Comparison of ENCODE assay signal across 27 mouse cellular contexts in genomic region chr11:29237364-29237763, GRCm38 (mm10).
"Had no signal": no experiment of that assay in that cellular context is flagged by ENCODE, and none has a peak within 500 bp of the region (broad histone marks: within the 10 kb centered on the region; RNA-seq: fewer than 3 reads in every experiment).

No protein-coding gene starts in this region.

- ATAC-seq: hindbrain, embryonic 16.5 days; inflammation-experienced regulatory T-cells, adult 6 months; intestine, embryonic 15.5 days; intestine, postnatal 0 days had no signal

- H3K27ac ChIP-seq: gastrocnemius, adult 2 months; heart, adult 2 months; heart, embryonic 13.5 days; heart, embryonic 15.5 days; hindbrain, embryonic 10.5 days; hindbrain, embryonic 12.5 days; hindbrain, embryonic 14.5 days; intestine, embryonic 15.5 days; layer of hippocampus, adult 2 months; limb, embryonic 13.5 days; limb, embryonic 15.5 days had no signal

- H3K4me3 ChIP-seq: gastrocnemius, adult 2 months; heart, adult 2 months; heart, embryonic 13.5 days; heart, embryonic 15.5 days; hindbrain, embryonic 10.5 days; hindbrain, embryonic 12.5 days; intestine, embryonic 15.5 days; layer of hippocampus, adult 2 months; limb, embryonic 13.5 days; limb, embryonic 15.5 days had no signal

- H3K9ac ChIP-seq: heart, embryonic 13.5 days; heart, embryonic 15.5 days; hindbrain, embryonic 12.5 days; hindbrain, embryonic 14.5 days; intestine, embryonic 15.5 days; limb, embryonic 13.5 days; limb, embryonic 15.5 days had no signal

- H3K4me1 ChIP-seq: hindbrain, embryonic 10.5 days; hindbrain, embryonic 12.5 days; intestine, embryonic 15.5 days; limb, embryonic 13.5 days; limb, embryonic 15.5 days had no signal

- H3K27me3 ChIP-seq: heart, embryonic 13.5 days; heart, embryonic 15.5 days; hindbrain, embryonic 12.5 days; intestine, embryonic 15.5 days; limb, embryonic 13.5 days; limb, embryonic 15.5 days had no signal

- H3K4me2 ChIP-seq: heart, embryonic 11.5 days; heart, embryonic 13.5 days; heart, embryonic 15.5 days; hindbrain, embryonic 12.5 days; hindbrain, embryonic 14.5 days; intestine, embryonic 15.5 days; limb, embryonic 13.5 days; limb, embryonic 15.5 days; liver, embryonic 11.5 days had no signal

- DNase-seq: gastrocnemius, adult 2 months; gastrocnemius, postnatal 10 days; gastrocnemius, postnatal 25 days; heart, adult 2 months; heart, postnatal 14 days; heart, postnatal 4 days; kidney, adult 18-20 months; kidney, adult 8-10 months; kidney, postnatal 10 days; kidney, postnatal 25 days; kidney, postnatal 4 days; layer of hippocampus, postnatal 36 days; left cerebral cortex, postnatal 4 days had no signal

- H3K9me3 ChIP-seq: heart, embryonic 13.5 days; heart, embryonic 15.5 days; hindbrain, embryonic 10.5 days; hindbrain, embryonic 12.5 days; intestine, embryonic 15.5 days; limb, embryonic 13.5 days; limb, embryonic 15.5 days had no signal
